Mouse (Mus musculus) R1 (cell line): ENCODE measurements around the gene Pdpk1.

ENCODE experiments used
- DNase-seq: peaks from one replicate; pipeline ENCODE4 v3.0.0-alpha.2; 2018; ENCODE audit warnings: low read depth, low spot score

Pdpk1 gene

DNA sequence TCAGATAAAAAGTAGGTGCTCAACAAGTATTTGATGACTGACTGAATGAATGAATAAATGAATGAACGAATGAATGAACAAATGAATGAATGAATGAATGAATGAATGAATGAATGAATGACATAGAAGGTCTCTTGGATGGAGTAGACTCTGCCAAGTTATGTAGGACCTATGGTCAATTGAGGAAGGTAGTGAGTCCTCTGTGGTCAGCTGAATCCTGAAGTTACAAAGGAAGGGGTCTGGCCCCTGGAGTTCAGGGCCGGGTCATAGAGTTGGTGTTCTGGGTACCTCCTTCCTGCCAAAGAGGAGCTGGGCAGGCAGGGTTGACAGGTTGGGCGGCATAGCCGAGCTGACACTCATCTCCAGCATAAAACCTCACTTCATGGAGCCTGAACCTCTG is 112.9 kb downstream of the Pdpk1 start, which contains the start of gene Prss27:
Gene Prss27 (plus strand): TSS at position 301 of the 400 bp plus-strand sequence.
- DNase-seq = no peak

DNA sequence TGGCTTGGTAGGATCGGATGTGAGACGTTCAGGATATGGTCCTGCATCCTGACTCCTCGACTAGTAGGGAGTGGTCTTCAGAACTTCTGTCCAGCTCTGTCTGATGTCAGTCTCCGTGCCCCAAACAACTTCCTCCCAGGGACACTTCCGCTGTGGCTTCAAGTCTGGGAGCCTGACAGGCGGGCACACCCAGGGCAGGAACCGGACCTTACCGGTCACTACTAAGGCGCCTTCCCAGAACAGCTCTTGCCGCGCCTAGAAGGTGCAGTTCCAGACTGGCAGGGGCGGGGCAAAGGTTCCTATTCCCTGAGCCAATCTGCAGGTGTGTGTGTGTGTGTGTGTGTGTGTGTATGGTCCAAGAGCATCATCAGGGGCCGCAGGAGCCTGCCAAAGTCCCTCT is 113.4 kb downstream of the Pdpk1 start:
- no peak for DNase-seq

DNA sequence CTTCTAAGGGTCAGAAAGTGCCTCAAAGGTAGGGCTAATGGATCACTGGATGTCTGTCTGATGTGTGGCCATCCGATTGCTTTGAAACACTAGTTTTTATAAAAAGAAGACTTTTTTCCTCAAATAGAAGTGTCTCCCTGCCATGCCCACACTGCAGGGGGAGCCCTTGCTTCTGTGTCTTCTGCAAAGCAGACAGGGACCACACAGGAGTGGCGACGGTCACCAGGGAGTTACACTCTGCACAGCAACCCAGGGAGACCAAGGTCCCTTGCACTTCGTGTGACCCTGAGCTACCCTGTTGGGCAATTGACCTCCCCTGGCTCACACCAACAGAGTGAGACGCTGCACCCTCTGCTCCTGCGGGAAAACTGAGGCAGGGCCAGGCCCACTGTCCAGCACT is 113.8 kb downstream of the Pdpk1 start:
- DNase-seq = no peak

DNA sequence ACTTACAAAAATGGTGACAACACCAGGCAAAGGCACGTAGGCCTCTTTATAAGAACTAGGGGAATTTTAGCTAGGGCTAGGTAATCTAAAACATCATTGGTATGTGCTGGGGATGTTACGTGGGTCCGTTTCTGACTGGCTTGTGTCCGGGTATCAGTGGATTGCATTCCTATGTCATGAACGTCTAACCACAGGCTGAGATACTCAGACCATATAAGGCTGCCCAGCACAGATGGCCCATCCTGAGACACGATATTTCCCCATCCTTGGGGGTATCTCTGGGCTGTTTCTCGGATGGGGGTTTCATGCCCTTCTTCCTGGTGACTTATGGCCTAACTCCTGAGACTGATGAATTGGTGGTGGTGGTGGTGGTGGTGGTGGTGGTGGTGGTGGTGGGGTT is 115.6 kb downstream of the Pdpk1 start:
- no peak for DNase-seq

DNA sequence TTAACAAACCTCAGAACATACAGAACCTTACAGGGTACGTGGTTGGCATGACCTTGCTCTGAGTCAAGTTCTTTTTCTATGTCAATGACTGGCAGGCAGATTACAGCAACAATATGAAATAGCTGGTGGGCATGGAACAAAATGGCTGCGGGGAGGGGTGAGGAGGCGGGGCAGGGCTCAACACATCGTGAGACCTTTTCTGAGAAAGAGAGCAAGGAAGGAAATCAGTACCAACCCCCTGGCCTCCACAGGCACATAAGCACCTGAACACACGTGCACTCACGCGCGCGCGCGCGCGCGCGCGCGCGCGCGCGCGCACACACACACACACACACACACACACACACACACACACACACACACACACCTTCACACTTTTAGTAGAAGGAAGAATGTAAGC is 120.2 kb downstream of the Pdpk1 start:
- peak; percentile 80 for DNase-seq

- DNase-seq = no peak
Measured at GRCm38 (mm10) chr17:24029477-24029876, 121.2 kb downstream of the Pdpk1 start.
